Mouse (Mus musculus) urinary bladder, adult 2 months (tissue): ENCODE results near the gene Ctnna2. TPM values are rescaled to one million over a fixed set of nuclear protein-coding genes. Genes with fewer than 3 reads are reported as not detected.
A peak's percentile ranks its signal among the peaks of the same experiment; 100 is the strongest.

Experiments
- DNase-seq: peaks from one replicate; pipeline ENCODE4 v3.0.0; 2022; ENCODE audit warnings: low spot score
- polyA plus RNA-seq: library from polyadenylated mRNA; depleted of rRNA; stranded (reverse); fragments of >200 nt; gene quantifications from 2 replicates; pipeline ENCODE4 v1.2.3, GENCODE M21; 2012

The Ctnna2 gene
- polyA plus RNA-seq, 1 experiment, result 0.07 TPM

DNA sequence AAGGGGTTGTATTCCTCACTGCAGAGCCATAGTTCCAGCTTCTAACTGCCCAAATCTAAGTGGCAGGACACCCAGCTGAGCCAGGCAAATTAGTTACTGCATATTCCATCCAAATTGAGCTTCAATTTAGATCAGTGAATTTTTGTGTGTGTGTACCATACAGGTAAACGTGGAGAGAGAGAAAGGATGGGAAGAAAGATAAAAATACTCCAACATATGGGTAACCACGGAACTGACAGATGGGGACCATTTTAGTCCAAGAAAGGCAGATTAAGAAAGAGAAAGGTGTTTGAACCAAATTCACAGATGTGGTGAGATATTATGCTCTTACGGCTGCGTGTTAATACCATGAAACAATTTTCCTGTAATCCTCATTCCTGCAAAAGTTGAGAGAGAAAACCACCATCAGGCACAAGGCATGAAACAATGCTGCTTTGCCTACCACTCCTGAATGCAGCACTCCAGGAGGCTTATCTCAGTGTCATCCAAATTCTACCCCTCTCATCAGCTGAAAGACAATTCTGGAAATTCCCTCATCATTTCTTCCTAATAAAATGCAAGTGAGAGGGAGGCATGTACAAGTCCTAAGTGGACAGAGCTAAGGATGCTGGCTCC is 840.1 kb downstream of the Ctnna2 start:
- no peak for DNase-seq

DNA sequence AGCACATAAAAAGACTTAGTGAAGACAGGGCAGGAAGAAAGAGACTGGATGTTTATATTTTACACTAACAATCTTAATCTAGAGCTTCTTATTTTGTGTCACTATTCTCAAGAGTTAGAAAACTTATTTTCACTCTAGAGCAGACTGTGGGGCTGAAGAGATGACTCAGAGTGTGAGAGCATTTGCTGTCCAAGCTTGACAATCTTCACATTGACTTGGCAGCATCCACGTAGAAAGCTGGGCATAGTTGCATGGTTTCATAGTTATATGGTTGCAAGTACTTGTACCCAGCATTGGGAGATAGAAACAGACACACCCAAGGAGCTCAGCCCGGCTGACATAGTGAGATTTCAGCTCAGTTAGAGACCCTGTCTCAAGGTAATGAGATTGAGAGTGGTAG is 858.6 kb downstream of the Ctnna2 start:
- no peak for DNase-seq

DNA sequence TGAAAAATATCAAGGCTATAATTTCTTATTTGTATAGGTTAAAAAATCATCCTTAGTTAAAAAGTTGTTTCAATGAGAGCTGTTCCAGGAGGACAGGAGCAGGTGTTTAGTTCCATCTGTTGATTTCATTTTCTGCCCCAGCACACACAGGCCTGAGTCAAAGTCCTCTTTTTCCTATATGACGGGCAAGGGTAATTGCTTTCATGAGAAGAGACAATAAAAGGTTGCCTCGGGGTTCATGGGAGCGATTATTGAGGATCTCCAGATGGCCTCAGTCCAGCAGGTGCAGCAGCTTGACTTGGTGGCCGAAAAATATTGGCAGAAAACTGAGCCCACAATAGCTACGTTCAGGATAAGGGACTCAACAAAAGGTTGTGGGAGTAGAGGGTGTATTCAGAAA is 859.0 kb downstream of the Ctnna2 start:
- DNase-seq, result no peak

DNA sequence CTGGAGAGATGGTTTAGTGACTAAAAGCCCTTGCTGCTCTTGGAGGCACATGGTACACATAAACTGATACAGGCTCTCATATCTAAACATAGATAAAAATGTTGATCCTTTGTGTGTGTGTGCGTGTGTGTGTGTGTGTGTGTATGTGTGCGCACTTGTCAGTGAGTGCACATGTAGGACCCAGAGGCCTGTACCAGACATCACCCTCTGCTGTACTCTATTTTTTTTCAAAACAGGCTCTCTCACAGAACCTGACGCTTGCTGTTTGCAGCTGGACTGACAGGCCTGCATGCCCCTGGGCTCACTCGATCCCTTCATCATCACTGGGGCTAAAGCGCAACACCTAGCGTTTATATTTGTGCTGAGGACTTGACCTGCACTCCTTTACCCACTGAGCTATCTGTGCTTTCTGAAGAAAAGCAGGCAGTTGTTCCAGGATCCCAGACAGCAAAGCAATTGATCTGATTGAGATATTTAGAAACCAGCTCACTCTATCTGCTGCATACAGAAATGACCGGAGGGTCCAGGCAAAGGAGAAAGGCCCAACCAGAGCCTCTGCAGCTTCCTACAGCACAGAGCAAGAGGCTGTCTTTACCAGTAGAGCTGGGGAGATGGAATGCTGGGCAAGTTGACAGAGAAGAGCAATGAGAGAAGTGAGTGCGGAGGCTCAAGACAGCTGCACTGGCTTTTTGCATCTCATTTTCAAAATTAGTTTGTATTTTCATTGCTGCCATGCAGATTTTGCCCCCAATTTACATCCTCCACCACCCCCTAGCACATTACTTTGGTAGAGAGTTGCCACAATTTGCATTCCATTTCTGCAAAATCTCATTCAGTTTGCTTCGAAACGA is 870.2 kb downstream of the Ctnna2 start:
- no peak for DNase-seq

DNA sequence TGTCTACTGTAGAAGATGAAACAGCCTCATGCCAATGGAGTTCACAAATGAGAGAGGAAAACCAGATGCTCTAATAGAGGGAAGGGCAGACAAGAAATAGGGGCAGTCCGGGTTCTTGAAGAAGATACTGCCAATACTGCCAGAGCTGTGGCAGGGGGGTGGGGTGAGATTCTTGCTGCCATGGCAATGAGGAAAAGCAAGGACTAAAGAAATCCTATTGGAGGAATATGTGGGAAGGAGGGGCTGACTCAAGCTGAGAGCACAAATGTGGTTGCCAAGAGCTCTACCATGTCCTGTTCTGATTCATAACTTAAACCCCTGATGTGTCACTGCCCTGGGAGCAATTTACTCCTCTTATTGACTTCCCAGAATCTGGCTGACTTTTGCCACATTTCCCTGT is 878.5 kb downstream of the Ctnna2 start:
- no peak for DNase-seq

DNA sequence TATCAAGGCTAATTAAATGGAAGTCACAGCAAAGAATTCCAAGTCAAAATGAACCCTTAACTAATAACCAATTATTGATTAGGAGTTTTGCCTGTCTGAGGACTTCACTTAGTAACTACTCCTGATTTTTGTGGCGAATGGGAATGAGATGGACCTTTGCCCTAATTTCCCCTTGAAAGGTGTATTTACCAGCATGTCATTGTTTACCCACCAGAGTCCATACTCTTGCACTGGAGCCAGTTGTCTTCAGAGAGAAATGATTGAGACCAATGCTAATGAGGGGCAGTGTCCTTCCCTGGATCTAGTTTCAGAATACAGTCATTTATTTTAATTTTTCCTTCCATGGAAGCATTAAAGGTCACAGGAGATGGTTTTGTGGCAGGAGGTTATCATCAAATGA is 881.0 kb downstream of the Ctnna2 start:
- DNase-seq, result no peak

DNA sequence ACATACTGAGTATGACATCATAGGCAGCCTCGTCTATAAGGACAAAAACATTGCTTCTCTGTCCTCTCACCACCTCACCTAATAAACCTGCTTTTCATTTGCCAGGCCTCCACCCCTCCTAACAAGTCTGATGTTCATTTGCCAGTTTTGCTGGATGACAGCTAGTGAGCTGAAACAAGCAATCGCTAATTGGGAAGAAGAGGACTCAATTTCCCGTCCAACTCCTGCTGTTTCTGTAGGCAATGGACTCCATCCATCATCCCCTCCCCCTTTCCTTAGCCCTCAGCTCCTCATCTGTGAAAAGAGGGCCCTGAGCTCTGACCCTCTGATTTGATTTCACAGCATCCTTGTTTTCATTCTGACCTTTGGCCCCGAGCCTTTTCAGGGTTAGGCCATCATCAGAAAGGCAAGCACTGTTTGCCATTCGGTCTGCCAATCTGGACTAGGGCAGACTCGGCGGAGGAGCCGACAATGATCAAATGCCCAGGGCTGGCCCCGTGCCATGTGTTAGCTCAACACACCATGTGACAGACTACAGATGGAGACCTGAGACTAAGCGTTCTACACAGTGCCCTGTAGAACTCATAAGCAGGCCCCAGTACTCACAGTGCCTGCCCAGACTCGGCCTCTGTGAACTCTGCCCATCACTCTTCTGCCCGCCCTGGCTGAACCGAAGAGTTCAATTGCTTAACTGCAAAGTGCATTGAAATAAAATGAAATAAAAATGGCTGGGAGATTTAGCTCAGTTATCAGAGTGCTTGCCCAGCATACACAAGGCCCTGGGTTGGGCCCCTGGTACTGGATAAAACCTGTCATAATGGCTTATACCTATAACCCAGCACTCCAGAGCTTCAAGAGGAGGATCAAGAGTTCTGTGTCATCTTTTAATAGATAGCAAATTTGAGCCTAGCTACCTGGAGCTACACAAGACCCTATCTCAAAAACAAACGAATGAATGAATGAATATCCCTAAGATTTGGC is 903.8 kb downstream of the Ctnna2 start:
- DNase-seq, result peak; percentile 22

DNA sequence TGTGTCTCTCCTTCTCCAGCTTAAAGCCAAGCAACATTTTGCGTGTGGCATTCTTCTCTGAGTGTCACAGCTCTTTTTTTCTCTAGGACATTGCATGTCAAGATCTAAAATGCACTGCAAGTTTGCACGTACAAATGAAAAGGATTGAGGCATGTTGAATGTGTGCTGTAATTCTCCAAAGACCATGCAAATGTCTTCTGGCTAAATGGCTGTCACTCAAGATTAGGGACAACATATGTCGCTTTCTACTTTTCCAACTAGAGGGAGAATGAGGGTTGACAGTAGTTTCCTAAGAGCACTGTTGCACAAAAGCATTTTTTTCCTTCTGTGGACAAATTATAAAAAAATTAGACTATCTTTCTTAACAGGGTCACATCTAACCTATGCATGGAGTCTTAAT is 909.9 kb downstream of the Ctnna2 start:
- no peak for DNase-seq

DNA sequence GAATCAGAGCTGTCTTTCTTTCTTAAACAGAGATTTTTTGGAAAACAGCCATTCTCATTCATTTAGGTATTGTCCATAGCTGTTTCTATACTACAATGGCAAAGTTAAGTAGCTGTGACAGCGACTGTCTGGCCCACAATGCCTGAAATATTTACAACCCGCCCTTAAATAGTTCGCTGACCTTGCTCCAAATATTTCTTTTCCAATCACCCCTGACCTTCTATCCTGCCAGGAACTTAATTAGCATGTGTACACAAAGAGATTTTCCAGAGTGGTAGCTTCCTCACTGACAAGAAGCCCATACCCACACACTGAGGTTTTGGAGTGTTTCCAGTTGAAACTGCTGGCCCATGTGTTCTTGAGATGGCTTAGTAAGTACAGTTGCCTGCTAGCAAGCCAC is 928.8 kb downstream of the Ctnna2 start:
- no peak for DNase-seq

DNA sequence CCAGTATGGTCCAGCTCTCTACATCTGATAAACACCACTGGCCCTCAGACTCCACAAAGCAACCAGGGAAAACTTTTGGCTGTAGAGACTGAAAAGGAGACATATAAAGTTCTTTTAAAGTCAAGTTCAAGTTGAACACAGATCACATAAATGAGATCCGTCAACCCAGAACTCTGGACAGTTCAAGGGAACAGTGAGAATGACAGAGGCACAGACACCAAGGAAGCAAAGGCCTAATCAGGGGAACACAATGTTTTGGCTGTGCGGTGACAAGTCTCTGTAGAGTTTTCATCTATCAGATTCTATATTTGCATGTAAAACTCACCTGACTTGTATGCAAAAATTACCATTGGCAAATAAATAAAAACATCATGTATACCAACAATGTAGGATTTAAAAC is 929.3 kb downstream of the Ctnna2 start:
- no peak for DNase-seq

DNA sequence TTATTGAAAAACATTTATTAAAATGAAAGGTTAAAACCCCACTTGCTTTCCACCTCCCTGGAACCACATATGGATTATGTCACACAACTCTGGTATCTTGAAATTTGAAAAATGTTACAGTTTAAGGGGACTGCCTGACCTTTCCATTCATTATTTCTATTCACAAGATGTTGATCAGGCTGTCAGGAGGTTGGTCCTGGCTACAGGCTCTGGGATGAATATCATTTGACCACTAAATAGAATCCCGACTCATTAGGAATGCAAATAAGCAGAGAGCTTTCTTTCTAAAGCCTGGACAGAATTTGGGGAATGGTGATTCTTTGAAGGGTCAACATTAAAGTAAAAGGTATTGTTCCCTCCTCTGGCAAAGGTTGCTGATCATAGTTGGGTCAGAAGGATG is 931.9 kb downstream of the Ctnna2 start:
- DNase-seq, result no peak

DNA sequence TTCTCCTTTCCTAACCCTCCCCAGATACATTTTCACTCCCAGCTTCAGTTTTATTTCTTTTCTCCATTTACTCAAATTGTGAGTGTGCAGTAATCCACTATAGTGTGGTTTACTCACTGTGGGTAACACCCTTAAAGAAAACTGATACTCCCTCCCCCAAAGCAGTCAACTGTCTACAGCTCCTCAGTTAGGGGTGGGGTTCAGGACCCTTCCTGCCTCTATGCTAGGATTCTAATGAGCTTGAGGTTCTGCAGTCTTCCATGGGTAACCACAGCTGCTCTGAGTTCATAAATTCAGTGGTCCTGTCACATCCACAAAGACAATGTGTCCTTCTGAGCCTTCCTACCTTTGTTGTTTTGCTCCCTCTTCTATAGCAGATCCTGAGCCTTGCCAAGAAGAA is 954.4 kb downstream of the Ctnna2 start:
- DNase-seq, result no peak

DNA sequence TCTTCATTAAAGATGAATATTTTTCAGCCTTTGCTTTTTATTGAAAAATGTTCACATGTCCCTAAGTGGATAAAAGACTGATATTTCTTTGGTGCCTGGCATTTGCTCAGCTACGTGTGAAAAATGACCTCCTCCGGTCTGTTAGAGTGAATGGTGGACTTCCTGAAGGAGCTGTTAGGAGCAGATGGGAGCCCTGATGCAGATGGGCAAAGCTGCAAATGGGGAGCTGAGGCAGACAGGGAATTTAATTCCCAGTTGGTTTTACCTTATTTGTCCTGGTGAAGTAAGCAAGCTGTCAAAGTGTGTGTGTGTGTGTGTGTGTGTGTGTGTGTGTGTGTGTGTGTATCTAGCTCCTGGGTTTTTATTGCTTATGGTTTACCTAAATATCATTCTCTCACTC is 966.3 kb downstream of the Ctnna2 start:
- no peak for DNase-seq

DNA sequence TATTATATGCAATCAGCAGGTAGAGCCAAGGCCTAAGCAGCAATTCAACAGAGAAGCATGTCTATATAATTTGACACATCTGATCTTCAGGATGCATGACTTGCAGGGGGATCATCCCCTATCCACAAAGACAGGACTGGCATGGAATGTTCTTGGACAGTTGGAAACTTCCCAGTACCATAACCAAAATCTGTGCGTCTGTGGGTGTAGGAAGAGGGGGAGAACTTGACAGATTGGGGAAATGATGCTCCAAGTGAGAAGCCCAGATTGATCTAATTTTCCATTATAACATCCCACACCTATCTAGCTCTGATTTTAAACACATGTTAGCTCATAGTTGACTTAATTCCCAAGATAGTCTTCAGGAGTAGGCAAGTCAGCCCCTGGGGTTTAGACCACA is 968.5 kb downstream of the Ctnna2 start:
- no peak for DNase-seq

DNA sequence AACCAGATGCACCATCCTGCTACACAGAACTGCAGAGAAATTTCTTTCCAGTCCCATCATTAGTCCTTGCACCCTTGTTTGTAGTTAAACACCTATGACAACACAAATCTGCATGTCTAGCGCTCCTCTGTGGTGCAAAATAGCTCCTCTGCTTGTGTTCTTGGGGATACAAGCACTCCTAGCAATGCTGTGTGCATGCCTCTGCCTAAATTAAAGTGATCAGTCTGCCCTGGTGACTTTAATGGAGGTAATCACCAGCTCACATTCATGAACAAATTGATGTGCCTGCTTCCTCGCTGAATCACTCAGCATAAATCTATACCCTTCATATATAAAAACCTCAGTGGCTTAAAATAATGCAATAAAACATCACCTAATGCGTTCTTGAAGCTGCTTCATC is 987.4 kb downstream of the Ctnna2 start:
- no peak for DNase-seq

DNA sequence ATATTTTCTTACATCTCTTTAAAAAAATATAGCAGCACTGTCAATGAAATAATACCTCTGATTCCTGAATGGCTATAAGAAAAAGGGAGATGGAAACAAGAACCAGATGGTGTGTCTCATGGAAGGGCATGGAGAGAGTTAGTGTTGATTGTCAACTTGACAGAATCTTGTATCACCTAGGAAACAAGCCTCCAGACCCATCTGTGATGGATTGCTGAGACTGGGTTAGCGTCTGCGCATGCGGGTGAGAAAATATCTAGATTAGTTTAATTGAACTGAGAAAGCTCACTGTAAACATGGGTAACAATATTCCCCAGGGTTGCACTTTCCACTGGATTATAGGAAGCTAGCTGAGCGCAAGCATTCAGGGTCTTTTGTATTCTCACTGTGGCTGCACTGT is 994.7 kb downstream of the Ctnna2 start:
- no peak for DNase-seq

DNA sequence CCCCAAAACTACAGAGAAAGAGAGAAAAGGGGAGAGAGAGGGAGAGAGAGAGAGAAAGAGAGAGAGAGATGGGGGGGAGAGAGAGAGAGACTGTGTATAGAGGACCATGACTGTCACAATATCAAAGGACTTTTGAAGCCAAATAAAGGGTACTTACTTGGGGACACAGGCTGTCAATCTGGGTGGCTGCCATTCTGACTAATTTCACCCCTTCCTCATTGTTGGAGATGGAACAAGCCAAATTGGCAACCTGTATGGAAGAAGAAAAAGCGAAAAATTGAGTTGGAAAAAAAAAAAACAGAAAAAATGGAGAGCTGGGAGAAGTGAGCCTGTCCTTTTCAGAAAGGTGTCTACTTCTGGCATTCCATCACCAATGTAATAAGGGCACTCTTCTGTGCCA is 997.8 kb downstream of the Ctnna2 start:
- DNase-seq, result no peak

DNA sequence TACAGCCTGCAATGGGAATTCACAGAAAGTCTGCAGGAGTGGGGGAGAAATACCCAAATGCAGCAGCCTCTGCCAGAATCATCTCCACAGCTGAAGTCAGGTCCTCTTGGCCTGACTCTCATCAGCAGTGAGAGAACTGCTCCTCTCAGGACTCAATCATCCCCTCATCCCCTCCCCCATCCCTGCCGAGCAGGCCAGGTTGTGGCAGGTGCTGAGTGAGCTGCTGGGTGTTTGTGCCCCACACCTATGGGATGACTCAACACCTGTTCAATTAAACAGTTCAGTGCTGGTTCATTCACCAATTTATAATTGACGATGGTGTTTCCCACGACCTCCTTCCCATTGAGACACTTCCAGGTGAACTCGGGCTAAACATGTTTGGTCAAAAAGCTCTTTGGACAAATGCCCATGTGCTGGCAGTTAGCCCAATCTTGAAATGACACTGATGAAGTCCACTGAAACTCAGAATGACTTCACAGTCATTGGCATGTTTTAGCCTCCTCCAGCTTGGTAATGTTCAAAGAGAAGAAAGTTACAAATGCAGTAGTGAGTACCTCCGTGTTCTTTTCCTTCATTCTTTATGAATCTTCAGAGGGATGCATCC is 1000.1 kb downstream of the Ctnna2 start:
- DNase-seq, result peak; percentile 20

DNA sequence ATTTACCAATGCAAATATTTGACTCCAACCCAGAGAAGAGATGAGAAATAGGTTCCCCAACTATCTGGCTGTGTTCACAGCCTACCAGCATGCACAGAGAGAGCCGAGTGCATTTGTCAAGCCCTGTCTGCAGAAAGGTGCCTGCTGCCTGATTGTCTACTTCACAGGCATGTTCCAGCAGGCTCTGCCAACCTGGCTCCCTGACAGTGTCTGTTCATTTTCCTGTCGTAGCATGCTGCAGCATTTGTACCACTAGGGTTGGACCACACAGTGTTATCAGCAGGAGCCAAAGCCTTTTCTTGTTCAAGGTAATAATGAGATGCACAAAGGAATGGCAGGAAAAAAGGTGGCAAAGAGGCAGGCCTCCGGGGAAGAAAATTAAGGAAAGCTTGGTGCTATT is 1001.7 kb downstream of the Ctnna2 start:
- peak; percentile 22 for DNase-seq

DNA sequence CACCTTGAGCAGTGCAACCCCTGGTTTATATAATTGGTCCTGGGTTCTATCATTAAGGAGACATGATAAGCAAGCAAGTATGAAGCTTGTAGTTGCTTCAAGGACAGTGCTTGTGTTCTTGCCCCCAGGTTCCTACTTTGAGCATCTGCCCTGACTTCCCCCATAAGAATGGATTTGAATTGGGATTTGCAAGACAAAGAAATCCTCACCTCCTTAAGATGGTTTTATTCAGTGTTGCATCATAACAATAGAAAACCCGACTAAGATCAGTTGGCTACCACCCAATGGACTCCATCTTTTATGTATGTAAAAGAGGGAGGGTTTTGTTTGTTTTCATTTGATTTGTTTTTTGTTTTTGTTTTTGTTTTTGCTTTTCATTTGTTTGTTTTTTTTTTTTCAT is 1005.2 kb downstream of the Ctnna2 start:
- DNase-seq, result no peak

DNA sequence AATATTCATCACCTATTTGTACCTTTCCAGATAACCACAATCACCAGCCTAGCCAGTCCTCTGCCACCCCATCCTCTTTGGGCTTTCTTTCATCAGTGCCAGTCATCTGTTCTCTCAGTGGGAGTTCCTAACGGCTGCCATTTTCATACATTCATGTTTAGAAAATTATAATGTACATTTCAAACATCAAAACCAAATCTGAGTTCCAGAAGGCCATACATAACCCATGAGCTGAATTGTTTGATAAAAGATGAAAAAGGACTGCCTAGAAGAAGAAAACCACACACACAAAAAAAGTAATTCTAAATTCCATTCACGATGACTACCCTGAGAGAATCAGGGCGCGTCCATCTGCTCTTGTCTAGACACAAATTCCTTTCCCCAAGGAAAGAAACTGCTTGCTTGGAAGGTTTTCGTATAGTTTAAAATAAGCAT is 1014.5 kb downstream of the Ctnna2 start:
- no peak for DNase-seq

DNA sequence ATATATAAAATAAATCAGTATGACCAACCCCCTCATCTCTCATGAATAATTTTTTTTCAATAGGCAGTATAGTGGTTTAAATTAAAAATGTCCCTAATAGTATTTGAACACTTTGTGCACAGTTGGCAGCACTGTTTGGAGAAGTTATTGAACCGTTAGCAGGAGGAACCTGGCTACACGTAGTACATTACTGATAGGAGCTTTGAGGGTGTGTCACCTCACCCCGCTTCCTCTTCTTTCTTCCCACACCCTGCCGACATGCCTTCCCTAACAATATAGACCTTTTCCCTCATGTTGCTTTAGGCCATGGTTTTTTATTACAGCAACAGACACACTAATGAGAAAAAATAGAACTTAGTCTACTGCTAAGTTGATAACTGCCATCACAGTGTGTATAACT is 1071.4 kb downstream of the Ctnna2 start:
- no peak for DNase-seq
